Mouse (Mus musculus): Measurements from ENCODE around the gene Hook2.

DNA sequence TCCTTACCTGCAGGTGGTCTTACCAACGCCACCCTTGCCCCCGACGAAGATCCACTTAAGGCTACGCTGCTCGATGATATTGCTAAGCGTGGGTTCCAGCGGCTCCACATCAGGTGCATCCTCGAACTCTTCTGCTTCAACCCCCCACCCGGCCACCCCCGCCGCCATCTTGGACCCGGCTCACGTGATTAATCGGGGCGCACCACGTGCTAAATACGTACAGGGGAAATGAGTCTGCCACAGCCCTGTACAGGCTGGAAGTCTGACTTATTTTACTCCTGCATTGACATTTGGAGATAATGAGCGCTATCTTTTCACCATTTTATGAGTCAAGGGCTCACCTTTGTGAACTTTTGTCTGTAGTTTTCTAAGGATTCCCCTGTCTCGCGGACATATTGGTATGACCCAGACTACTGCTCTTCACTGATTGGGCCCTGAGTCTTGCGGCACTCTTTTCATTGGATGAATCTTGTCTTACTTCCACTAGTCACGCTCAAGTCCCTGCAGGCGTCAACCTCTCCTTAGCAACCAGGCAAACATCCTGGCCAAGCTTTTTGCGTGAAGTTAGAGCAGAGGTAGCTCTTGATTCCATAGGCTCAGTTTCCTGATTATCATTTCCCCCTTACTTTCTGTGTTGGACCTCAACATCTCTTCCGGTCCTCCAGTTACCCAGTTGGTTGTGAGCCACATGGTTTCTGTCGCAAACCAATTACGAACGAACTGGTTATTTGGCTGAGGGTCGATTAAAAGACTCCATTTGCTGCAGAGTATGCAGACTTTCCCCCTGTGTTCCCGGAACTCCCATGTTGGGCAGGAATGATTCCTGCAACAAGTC is 34.9 kb downstream of the Hook2 start, which contains the start of gene Asna1:
- TF ChIP-seq EP300 (IDR thresholded peaks at IDR 0.05; ENCODE audit: low read depth) (peak; percentile 80), CTCF (IDR thresholded peaks at IDR 0.05; ENCODE audit: low read depth) (no peak)

Data from liver, postnatal 0 days (tissue).